Mouse (Mus musculus) liver, embryonic 12.5 days (tissue): ENCODE data around the gene Ncor2. TPM values are rescaled to one million over a fixed set of nuclear protein-coding genes. Genes with fewer than 3 reads are reported as not detected.

Experiments
- ATAC-seq: fragments of 200-750 bp; cut with Nextera tagmentation; 2 replicates; pipeline ENCODE4 v1.8.0; 2017; ENCODE audit warnings: moderate number of reproducible peaks, mild to moderate bottlenecking, moderate library complexity
- H3K27ac ChIP-seq: fragments of 300-500 bp; sonication (generic); 2 replicates; pipeline ENCODE4 v1.5.1; 2016; ENCODE audit warnings: mild to moderate bottlenecking
- H3K27me3 ChIP-seq: fragments of 300-500 bp; sonication (generic); replicated peaks from 2 replicates; pipeline ENCODE4 v1.6.1; 2016; ENCODE audit warnings: mild to moderate bottlenecking, moderate library complexity
- H3K36me3 ChIP-seq: fragments of 300-500 bp; sonication (generic); 2 replicates; pipeline ENCODE4 v1.6.1; 2016; ENCODE audit warnings: mild to moderate bottlenecking, moderate library complexity
- H3K4me1 ChIP-seq: fragments of 300-500 bp; sonication (generic); 2 replicates; pipeline ENCODE4 v1.6.1; 2016
- H3K4me2 ChIP-seq: fragments of 300-500 bp; sonication (generic); 2 replicates; pipeline ENCODE4 v1.6.1; 2016; ENCODE audit warnings: mild to moderate bottlenecking, moderate library complexity
- H3K4me3 ChIP-seq: fragments of 300-500 bp; sonication (generic); 2 replicates; pipeline ENCODE4 v1.5.1; 2016; ENCODE audit warnings: mild to moderate bottlenecking, moderate library complexity
- H3K9ac ChIP-seq: fragments of 300-500 bp; sonication (generic); 2 replicates; pipeline ENCODE4 v1.6.1; 2016; ENCODE audit warnings: mild to moderate bottlenecking, moderate library complexity
- H3K9me3 ChIP-seq: fragments of 300-500 bp; sonication (generic); replicated peaks from 2 replicates; pipeline ENCODE4 v1.6.1; 2016; ENCODE audit warnings: mild to moderate bottlenecking, moderate library complexity
- WGBS: fragments of 180-500 bp; shearing (Covaris S2); methylation state at CpG from one replicate; pipeline ENCODE4 v1.1.7; 2016; ENCODE audit not compliant: insufficient replicate concordance; 5-methylcytosine and 5-hydroxymethylcytosine counted together
- polyA plus RNA-seq: library from polyadenylated mRNA; unstranded; fragments of >200 nt; fragmentation: Nextera tagmentation; extraction: Ambion mirVana; gene quantifications from 2 replicates; pipeline ENCODE4 v1.2.1, GENCODE M21; 2016

The Ncor2 gene
- polyA plus RNA-seq, 1 experiment from 2014 or later: 10.0 TPM

DNA sequence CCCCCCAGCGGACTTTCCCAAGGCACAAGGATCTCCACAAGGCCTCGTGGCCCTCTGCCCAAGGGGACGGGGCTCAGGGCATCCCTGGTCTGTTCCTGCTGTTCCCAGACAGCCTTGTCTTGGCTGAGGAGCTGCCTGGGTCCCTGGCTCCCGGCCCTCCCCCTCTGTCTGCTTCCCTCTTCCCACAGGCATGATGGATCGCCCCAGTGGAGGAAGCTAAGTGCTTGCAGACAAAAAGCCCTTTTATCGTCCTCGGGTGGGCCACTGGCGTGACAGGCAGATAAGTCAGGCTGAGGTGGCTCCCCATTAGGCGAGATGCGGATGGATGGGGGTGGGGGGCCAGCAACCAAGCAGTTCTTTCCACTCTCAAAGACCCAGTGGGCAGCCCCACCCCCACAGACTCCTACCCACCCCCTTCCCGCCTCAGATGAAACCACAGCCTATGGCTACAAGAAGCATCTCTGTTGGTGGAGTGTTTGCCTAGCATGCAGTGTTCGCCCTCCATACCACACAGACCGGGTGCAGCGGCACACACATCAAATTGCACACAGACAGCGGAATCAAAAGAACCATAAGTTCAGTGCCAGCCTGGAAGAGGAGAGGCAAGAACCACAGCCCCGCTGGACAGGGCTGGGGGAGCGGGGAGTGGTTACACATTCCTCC, 27.0 kb downstream of the Ncor2 start:
- Histone ChIP-seq H3K9me3 (no peaks in the 10 kb centered on the region), H3K9ac (no peak overlapping the region), H3K4me3 (no peak overlapping the region), H3K36me3 (no peaks in the 10 kb centered on the region), H3K27ac (0 out of 2 replicates have a peak overlapping the region, but pooled peaks have one; percentile 6), H3K4me2 (no peak overlapping the region), H3K27me3 (no peaks in the 10 kb centered on the region), H3K4me1 (peaks cover 62% of the 10 kb centered on the region)
- ATAC-seq: 0 out of 2 replicates have a peak, but pooled peaks have one; percentile 27
- 25% methylated on average over 17 of the region's 17 CpGs for WGBS

DNA sequence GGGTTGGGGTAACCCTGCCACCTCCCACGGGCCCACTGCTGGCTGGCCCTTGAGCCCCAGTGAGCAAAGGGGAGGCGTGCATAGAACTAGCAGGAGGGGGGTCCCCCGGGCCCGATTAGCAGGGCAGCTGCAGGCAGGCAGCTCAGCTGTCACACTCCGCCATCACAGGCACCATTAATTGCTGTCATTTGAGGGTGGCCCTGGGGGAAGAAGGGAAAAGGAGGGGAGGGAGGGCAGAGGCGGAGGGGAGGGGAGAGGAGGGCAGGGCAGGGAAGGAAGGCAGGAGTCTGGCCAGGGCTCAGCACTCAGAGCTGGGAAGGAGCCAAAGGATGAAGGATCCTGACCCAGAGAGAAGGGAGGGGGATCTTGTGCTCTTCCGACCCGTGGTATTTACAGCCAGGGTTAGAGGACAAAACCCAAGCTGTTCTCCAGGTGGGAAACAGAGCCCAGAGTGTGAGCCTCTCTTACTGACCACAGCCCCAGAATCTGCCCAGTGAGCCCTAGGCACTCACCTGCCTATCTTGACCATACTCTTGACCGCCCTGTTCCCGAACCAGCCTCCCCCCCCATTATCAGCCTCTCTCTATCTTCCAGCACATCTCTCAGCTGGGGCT, 28.0 kb downstream of the Ncor2 start:
- Histone ChIP-seq H3K4me3 (no peak overlapping the region), H3K9me3 (no peaks in the 10 kb centered on the region), H3K4me1 (peaks cover 61% of the 10 kb centered on the region), H3K27ac (no peak overlapping the region), H3K36me3 (no peaks in the 10 kb centered on the region), H3K4me2 (no peak overlapping the region), H3K27me3 (no peaks in the 10 kb centered on the region), H3K9ac (no peak overlapping the region)
- no peak for ATAC-seq
- WGBS: 55% methylated on average over 10 of the region's 10 CpGs

DNA sequence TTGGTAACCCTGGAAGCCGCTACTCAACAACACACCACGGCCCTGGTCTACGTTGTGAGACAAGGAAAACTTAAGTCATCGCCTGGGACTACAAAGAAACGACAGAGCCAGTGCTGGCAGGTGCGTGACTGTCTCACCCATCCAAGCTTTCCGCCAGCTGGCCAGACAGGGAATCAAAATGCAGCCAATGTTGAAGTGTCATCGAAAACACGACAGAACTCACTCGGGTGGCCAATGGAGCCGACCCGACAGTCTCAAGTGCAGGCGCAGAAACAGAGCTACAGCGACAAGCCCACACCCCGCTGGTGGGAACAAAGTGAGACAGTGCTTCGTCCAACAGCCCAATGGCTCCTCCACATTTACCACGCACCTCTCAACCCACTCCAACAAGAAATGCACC, 29.9 kb downstream of the Ncor2 start:
- ATAC-seq: no peak
- Histone ChIP-seq H3K4me3 (no peak overlapping the region), H3K9me3 (no peaks in the 10 kb centered on the region), H3K4me2 (no peak overlapping the region), H3K4me1 (peaks cover 68% of the 10 kb centered on the region), H3K27me3 (no peaks in the 10 kb centered on the region), H3K9ac (no peak overlapping the region), H3K36me3 (no peaks in the 10 kb centered on the region), H3K27ac (no peak overlapping the region)
- WGBS: 77% methylated on average over 17 of the region's 17 CpGs

DNA sequence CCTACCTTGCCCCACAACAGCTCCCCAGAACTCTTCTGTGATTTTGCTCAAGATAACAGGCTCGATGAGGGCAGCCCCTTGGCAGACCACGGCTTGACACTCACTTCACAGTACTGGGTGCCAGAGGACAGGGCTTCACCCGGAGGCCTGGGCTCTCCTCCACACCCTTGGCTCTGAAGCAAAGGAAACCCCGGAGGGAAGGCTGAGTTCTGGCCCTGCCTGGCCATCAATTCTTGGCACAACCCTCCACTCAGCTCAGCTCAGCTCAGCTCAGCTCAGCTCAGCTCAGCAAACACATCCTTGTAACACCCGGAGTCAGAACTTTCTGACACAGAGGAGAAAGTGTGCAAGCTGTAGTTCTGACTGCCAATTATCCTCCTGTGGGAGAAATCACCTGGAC, 30.3 kb downstream of the Ncor2 start:
- H3K4me3 ChIP-seq: no peak overlapping the region
- H3K9me3 ChIP-seq: no peaks in the 10 kb centered on the region
- H3K27ac ChIP-seq: no peak overlapping the region
- H3K9ac ChIP-seq: no peak overlapping the region
- 48% methylated on average over 5 of the region's 5 CpGs for WGBS
- H3K27me3 ChIP-seq: no peaks in the 10 kb centered on the region
- no peak for ATAC-seq
- H3K4me1 ChIP-seq: peaks cover 65% of the 10 kb centered on the region
- no peaks in the 10 kb centered on the region for H3K36me3 ChIP-seq
- no peak overlapping the region for H3K4me2 ChIP-seq

DNA sequence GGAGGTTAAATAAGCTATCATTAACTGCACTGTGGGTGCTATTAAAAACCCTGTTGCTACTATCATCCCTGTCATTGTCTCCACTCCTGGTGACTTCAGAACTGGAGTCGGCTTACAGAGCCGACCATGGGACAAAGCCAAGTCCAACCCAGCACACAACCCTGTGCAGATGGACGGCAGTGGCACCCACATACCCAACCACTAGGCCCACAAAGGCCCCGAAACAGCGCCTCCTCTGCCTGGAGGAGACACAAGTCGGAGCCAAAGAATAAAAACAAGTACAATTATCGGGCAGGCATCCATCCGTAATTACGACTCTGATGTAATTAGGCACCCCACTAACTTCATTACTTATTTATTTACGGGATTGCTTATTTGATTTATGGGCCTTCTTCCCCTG, 30.8 kb downstream of the Ncor2 start:
- Histone ChIP-seq H3K27me3 (no peaks in the 10 kb centered on the region), H3K9me3 (no peaks in the 10 kb centered on the region), H3K9ac (no peak overlapping the region), H3K4me2 (no peak overlapping the region), H3K27ac (no peak overlapping the region), H3K4me3 (no peak overlapping the region), H3K36me3 (no peaks in the 10 kb centered on the region), H3K4me1 (peaks cover 65% of the 10 kb centered on the region)
- no peak for ATAC-seq
- WGBS: 81% methylated on average over 10 of the region's 10 CpGs

DNA sequence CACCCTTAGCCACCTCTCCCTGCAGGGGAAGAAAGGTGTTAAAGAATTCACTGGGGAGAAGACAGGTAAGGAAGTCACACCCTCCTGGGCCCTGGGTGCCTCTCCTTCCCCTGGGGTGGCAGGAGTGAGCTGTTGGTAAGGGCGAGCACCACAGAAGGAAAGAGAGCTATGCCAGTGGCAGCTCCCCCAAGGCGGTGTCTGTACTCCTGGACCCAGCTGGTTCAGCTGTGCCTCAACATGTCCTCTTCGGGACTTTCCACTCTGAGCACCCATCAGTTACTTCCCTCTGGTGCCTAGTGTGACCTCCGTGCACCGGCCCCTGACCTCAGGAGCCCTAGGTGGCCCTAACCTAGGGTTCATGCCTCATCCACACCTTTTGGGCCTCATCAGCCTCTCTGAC, 31.9 kb downstream of the Ncor2 start:
- WGBS: 69% methylated on average over 5 of the region's 5 CpGs
- H3K9me3 ChIP-seq: no peaks in the 10 kb centered on the region
- no peaks in the 10 kb centered on the region for H3K36me3 ChIP-seq
- H3K4me1 ChIP-seq: peaks cover 60% of the 10 kb centered on the region
- no peak for ATAC-seq
- no peaks in the 10 kb centered on the region for H3K27me3 ChIP-seq
- no peak overlapping the region for H3K9ac ChIP-seq
- H3K4me3 ChIP-seq: no peak overlapping the region
- no peak overlapping the region for H3K4me2 ChIP-seq
- H3K27ac ChIP-seq: no peak overlapping the region

DNA sequence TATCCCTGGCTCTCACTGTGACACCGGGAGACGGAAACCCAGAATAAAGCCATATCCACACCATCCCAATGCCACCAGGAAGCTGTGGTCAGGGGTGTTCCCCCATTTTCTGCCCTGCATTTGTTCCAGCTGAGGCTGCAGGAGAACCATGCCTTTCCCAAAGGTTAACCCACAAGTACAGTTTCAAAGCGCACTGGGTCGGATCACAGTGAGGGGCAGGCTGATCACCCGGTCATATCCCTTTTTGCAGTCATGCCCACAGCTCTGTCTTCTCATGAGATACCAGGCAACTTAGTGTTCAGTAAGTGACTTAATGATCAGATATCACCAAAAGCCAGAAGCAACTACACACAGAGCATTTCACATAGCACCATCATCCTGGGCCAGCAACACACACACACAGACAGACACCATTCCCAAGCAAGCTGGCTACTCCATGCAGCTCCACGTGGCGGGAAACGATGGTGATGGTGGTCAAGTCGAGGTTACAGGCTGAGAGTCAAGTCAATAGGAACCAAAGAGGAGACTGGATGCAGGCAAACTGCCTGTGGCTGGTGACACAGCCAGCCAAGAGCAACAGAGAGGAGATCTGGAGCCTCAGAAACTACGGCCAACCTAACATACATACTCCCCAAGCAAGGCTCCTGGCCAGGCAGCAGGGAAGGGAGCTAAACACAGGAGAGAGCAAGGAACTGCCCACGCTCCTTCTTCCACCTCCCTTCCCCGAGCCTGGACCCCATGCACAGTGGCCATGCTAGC, 35.7 kb downstream of the Ncor2 start:
- Histone ChIP-seq H3K9ac (no peak overlapping the region), H3K4me1 (peaks cover 74% of the 10 kb centered on the region), H3K4me3 (no peak overlapping the region), H3K9me3 (no peaks in the 10 kb centered on the region), H3K4me2 (no peak overlapping the region), H3K27me3 (no peaks in the 10 kb centered on the region), H3K36me3 (no peaks in the 10 kb centered on the region), H3K27ac (no peak overlapping the region)
- no peak for ATAC-seq
- WGBS: 65% methylated on average over 12 of the region's 12 CpGs

DNA sequence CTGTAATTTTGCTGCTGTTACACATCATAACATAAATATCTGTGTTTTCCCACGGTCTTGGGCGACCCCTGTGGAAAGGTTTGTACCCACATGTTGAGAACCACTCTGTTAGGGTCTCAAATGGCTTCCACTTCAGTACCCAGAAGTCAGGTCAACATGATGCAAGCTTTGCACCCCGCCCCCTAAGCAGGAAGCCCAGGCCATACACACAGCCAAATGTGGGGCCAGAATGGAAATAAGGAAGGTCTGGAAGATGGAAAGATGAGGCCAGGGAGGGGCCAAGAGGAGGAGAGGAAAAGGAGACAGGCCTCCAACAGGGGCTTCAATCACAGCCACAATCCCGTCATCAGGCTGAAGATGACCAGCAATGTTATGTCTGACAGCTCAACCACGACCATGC, 37.1 kb downstream of the Ncor2 start:
- Histone ChIP-seq H3K36me3 (no peaks in the 10 kb centered on the region), H3K4me2 (no peak overlapping the region), H3K4me3 (no peak overlapping the region), H3K9ac (no peak overlapping the region), H3K9me3 (no peaks in the 10 kb centered on the region), H3K4me1 (peaks cover 81% of the 10 kb centered on the region), H3K27ac (peak overlapping the region; percentile 75), H3K27me3 (no peaks in the 10 kb centered on the region)
- WGBS: 60% methylated on average over 5 of the region's 5 CpGs
- no peak for ATAC-seq

DNA sequence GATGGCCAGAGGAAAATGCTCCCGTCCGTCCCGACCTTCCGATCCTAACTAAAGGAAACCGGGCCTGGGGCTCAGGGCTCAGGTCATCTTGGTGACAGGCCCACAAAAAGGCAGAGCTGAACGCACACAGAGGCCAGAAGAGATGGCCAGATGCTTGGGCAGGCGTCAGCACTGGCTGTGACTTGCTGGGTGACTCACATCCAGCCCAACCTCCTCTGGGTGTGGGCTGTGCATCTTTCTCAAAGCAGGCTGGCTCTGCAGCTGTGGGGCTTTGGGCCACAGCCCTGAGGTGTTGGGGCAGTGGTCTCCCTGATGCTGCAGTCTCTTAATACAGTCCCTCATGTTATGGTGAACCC, 37.5 kb downstream of the Ncor2 start:
- WGBS: 32% methylated on average over 7 of the region's 7 CpGs
- Histone ChIP-seq H3K9ac (no peak overlapping the region), H3K4me2 (peak overlapping the region; percentile 50; the same call in 1 of the 2 replicates)

DNA sequence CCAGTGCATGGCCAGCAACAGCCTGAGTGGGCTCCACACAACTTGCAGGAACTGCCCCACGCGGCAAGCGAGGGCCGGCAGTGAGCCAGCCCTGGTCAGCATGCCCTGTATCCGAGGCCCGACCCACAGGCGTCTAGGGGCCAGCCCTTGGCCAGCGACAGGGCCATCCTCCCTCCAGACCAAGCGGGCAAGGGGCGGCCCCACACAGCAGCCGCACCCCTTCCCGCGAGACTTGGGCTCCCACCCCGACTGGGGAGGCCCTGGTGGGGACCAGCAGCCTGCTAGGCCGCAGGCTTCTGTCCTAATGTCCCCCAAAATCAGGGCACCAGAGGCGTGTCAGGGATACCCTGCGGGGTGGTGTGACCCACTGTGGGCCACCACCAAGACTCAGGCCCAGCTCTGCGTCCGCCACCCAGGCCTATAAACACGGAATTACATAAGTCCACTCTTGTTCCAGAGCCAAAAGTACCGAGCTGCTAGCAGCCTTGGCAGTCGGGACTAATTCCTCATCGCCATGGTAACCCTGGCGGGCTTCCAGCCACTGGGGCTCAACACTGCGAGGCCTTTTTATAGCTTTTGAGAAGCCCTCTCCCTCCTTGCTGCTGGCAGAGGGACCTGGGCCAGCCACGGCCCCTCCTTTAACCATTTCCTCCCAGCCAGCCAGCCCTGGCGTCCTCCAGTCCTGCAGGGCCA, 38.0 kb downstream of the Ncor2 start:
- Histone ChIP-seq H3K4me1 (peaks cover 81% of the 10 kb centered on the region), H3K27me3 (no peaks in the 10 kb centered on the region), H3K9me3 (no peaks in the 10 kb centered on the region), H3K9ac (no peak overlapping the region), H3K36me3 (no peaks in the 10 kb centered on the region), H3K4me3 (no peak overlapping the region), H3K27ac (peak overlapping the region; percentile 75), H3K4me2 (peak overlapping the region; percentile 50)
- peak; percentile 38 for ATAC-seq
- WGBS: 48% methylated on average over 27 of the region's 27 CpGs

More for the DNA sequence above, 37.5 kb downstream of the Ncor2 start:
- Histone ChIP-seq H3K27me3 (no peaks in the 10 kb centered on the region), H3K36me3 (no peaks in the 10 kb centered on the region), H3K4me1 (peaks cover 84% of the 10 kb centered on the region), H3K9me3 (no peaks in the 10 kb centered on the region), H3K4me3 (no peak overlapping the region), H3K27ac (peak overlapping the region; percentile 75)
- ATAC-seq: peak; percentile 27; the same call in 1 of the 2 replicates

DNA sequence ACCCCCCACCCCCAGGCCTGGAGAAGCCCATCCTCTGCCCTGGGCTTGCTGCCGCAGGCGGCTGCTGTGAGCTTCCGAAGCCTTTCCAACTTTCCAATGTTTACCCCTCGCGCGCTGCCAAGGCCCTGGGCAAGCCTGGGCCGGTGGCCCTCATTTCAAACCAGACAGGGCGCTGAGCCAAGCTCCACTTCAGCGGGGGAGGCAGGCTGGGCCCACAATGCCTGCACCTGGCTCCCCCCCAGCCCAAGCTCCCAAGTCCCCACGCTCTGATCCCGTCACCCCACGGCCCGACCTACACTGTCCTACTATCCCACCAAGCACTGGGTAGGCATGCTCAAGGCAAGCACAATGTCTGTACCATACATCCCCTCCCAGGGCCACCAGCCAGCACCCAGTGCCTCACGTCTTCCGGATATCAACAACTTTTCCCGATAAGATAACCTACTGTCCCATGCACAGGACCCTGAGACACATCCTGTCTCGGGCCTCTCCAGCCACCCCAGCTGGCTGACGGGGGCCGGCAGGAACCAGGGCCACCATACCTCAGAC, 38.8 kb downstream of the Ncor2 start:
- WGBS: 59% methylated on average over 19 of the region's 19 CpGs
- H3K4me3 ChIP-seq: no peak overlapping the region
- no peaks in the 10 kb centered on the region for H3K36me3 ChIP-seq
- H3K27ac ChIP-seq: peak overlapping the region; percentile 75
- H3K9ac ChIP-seq: no peak overlapping the region
- no peaks in the 10 kb centered on the region for H3K27me3 ChIP-seq
- peak; percentile 22; the same call in 1 of the 2 replicates for ATAC-seq
- H3K4me2 ChIP-seq: peak overlapping the region; percentile 50
- H3K4me1 ChIP-seq: peaks cover 76% of the 10 kb centered on the region
- H3K9me3 ChIP-seq: no peaks in the 10 kb centered on the region
